Mouse (Mus musculus): ENCODE measurements around the gene Dph2.

DNA sequence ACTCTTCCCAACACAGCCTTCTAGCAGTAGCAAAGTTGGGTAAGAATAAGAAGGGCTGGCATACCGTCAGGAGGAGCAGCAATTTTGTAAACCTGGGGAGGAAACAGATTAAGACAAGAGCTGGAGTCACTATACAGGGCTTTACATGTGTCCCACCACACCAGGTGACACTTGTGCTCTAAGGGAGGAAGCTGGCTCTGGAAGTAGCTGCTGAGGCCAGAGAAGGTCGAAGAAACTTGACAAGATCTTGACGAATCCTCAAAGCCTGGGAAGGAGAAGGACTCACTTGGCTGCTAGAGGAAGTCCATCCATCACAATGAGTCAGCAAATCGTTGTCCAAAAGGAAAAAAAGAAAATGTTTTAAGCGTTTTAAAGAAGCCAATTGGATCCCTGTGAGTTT is 24.6 kb upstream of the Dph2 start:
- TF ChIP-seq CTCF (IDR thresholded peaks at IDR 0.05; ENCODE audit: extremely low read depth, insufficient read length, insufficient replicate concordance, low read depth, low read length) = no peak
- no peak for TF ChIP-seq POLR2A (IDR thresholded peaks at IDR 0.05; ENCODE audit: low read depth, low read length)

Measured in small intestine, adult 2 months (tissue).